Mouse (Mus musculus) embryonic facial prominence, embryonic 14.5 days (tissue): ENCODE results near the gene Mfsd10. TPM values are rescaled to one million over a fixed set of nuclear protein-coding genes. Genes with fewer than 3 reads are reported as not detected.
A peak's percentile ranks its signal among the peaks of the same experiment; 100 is the strongest.

Source experiments
- ATAC-seq: fragments of 200-750 bp; cut with Nextera tagmentation; 2 replicates; pipeline ENCODE4 v1.8.0; 2017; ENCODE audit warnings: low read depth, moderate number of reproducible peaks, moderate TSS enrichment
- DNase-seq: peaks from one replicate; pipeline ENCODE4 v3.0.0-alpha.2; 2015; ENCODE audit warnings: low spot score
- H3K27ac ChIP-seq: fragments of 300-500 bp; sonication (generic); replicated peaks from 2 replicates; pipeline ENCODE4 v1.5.1; 2014; ENCODE audit warnings: low read depth, mild to moderate bottlenecking, low read length, moderate library complexity
- H3K27me3 ChIP-seq: fragments of 300-500 bp; sonication (generic); replicated peaks from 2 replicates; pipeline ENCODE4 v1.6.1; 2014; ENCODE audit warnings: low read length; ENCODE audit not compliant: control insufficient read depth, insufficient read depth
- H3K36me3 ChIP-seq: fragments of 300-500 bp; sonication (generic); 2 replicates; pipeline ENCODE4 v1.6.1; 2014; ENCODE audit warnings: low read length, mixed read lengths; ENCODE audit not compliant: control insufficient read depth, insufficient read depth
- H3K4me1 ChIP-seq: fragments of 300-500 bp; sonication (generic); 2 replicates; pipeline ENCODE4 v1.6.1; 2014; ENCODE audit warnings: antibody characterized with exemption, low read length; ENCODE audit not compliant: control insufficient read depth, insufficient read depth
- H3K4me2 ChIP-seq: fragments of 300-500 bp; sonication (generic); 2 replicates; pipeline ENCODE4 v1.6.1; 2014; ENCODE audit warnings: low read depth, mild to moderate bottlenecking, low read length, moderate library complexity, mixed read lengths
- H3K4me3 ChIP-seq: fragments of 300-500 bp; sonication (generic); 2 replicates; pipeline ENCODE4 v1.5.1; 2014; ENCODE audit warnings: low read depth, mild to moderate bottlenecking, low read length
- H3K9ac ChIP-seq: fragments of 300-500 bp; sonication (generic); 2 replicates; pipeline ENCODE4 v1.6.1; 2014; ENCODE audit warnings: low read depth, mild to moderate bottlenecking, low read length, moderate library complexity, mixed read lengths
- H3K9me3 ChIP-seq: fragments of 300-500 bp; sonication (generic); 2 replicates; pipeline ENCODE4 v1.6.1; 2016; ENCODE audit warnings: low read length; ENCODE audit not compliant: control insufficient read depth
- WGBS: fragments of 180-500 bp; shearing (Covaris S2); extraction: QIAGEN DNeasy Blood & Tissue Kit; methylation state at CpG from one replicate; pipeline ENCODE4 v1.1.7; 2014; 5-methylcytosine and 5-hydroxymethylcytosine counted together
- polyA plus RNA-seq: library from polyadenylated mRNA; unstranded; fragments of >200 nt; fragmentation: Nextera tagmentation; extraction: Ambion mirVana; gene quantifications from 2 replicates; pipeline ENCODE4 v1.2.1, GENCODE M21; 2014

Mfsd10 gene
- polyA plus RNA-seq, 1 experiment from 2014 or later, result 117 TPM

DNA sequence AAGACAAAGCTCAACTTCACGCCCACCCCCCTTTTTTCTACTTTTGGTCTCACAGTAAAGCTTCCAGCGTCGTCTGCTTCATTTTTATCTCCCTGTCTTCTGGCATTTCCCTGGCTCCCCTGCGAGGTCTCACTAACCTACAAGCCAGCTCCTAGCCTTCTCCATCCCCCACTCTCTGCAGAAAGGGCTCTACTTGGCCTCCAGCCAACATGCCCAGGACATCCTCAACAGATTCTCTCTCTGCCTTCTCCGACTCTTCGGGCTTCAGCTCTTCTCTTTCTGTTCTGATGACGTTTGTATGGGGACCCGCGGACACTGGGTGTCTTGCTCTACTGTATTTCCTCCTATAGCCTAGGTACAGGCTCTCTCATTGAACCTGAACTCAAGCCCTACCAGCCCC, 17.9 kb upstream of the Mfsd10 start:
- H3K4me1 ChIP-seq, result peaks cover 5% of the 10 kb centered on the region; the same call in 1 of the 2 replicates
- no peak for DNase-seq
- ATAC-seq, result no peak
- 90% methylated on average over 9 of the region's 9 CpGs for WGBS
- peaks cover 74% of the 10 kb centered on the region for H3K36me3 ChIP-seq
- H3K27me3 ChIP-seq, result no peaks in the 10 kb centered on the region
- H3K4me2 ChIP-seq, result no peak overlapping the region
- no peaks in the 10 kb centered on the region for H3K9me3 ChIP-seq
- H3K9ac ChIP-seq, result no peak overlapping the region
- no peak overlapping the region for H3K27ac ChIP-seq
- H3K4me3 ChIP-seq, result no peak overlapping the region

DNA sequence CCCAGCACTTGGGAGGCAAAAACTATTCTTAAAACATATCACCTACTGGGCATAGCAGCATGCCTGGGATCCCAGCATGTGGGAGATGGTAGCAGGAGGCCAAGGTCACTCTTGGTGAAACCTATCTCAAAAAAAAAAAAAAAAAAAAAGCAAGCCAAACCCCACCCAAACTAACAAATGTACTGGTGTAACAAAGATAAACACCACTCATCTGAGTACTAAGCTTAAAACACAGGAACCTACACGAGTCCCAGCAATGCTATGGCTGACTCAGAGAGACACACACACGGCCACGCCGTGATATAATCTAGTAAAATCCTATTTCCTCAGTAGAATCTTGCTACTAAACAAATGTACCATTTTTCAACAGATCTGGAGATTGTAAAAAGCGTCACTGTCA, 15.9 kb upstream of the Mfsd10 start:
- Histone ChIP-seq H3K36me3 (peaks cover 93% of the 10 kb centered on the region), H3K27ac (no peak overlapping the region), H3K4me1 (no peaks in the 10 kb centered on the region), H3K4me3 (no peak overlapping the region), H3K9ac (no peak overlapping the region), H3K27me3 (no peaks in the 10 kb centered on the region), H3K9me3 (no peaks in the 10 kb centered on the region), H3K4me2 (no peak overlapping the region)
- ATAC-seq (no peak), DNase-seq (no peak)
- 93% methylated on average over 5 of the region's 5 CpGs for WGBS

DNA sequence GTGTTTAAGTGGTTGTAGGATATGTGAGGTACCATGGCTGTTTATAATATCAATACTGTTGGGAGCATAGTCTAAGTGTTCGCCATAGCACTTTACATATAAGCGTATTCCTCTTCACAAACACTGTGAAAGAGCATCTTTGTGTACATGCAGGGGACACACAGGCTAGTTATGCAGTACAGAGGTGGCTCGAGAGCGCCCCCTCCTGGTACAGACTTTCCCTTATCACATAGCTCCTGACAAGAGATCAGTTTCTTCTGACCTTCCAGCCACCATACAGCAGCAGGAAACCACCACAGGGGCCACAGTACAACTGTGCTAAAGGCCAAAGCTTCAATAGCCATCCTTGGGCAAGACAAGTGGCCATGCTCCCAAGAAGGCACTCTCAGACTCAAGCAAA, 10.6 kb upstream of the Mfsd10 start:
- peaks cover 98% of the 10 kb centered on the region for H3K36me3 ChIP-seq
- 48% methylated on average over 4 of the region's 4 CpGs for WGBS

DNA sequence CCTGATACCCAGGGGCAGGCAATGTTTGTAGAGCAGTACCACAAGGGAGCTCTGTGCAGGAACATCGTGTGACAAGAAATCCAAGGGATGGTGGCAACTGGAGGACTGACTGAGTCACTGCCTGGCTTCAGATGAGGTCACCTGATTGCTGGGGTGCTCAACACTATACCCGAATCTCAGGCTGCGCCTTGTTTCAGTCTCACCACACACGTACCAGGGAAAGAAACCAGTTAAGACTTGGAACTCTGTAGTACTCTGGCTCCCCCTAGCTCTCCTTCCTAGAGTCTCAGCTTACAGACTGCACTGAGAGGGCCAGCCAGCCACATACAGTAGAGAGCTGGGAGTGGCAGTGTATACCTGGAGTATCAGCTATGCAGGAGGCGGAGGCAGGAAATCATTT, 5.9 kb upstream of the Mfsd10 start:
- peak; percentile 73 for DNase-seq
- Histone ChIP-seq H3K9me3 (no peaks in the 10 kb centered on the region), H3K4me3 (no peak overlapping the region), H3K4me1 (no peaks in the 10 kb centered on the region), H3K36me3 (peaks cover 93% of the 10 kb centered on the region), H3K9ac (no peak overlapping the region), H3K27me3 (no peaks in the 10 kb centered on the region), H3K4me2 (no peak overlapping the region), H3K27ac (no peak overlapping the region)
- WGBS, result 81% methylated on average over 5 of the region's 5 CpGs
- peak; percentile 87 for ATAC-seq

More for the DNA sequence above, 10.6 kb upstream of the Mfsd10 start:
- no peaks in the 10 kb centered on the region for H3K9me3 ChIP-seq
- H3K9ac ChIP-seq, result no peak overlapping the region
- H3K4me2 ChIP-seq, result no peak overlapping the region
- no peaks in the 10 kb centered on the region for H3K27me3 ChIP-seq
- ATAC-seq (no peak), DNase-seq (peak; percentile 39)
- H3K27ac ChIP-seq, result no peak overlapping the region
- H3K4me3 ChIP-seq, result no peak overlapping the region
- no peaks in the 10 kb centered on the region for H3K4me1 ChIP-seq

DNA sequence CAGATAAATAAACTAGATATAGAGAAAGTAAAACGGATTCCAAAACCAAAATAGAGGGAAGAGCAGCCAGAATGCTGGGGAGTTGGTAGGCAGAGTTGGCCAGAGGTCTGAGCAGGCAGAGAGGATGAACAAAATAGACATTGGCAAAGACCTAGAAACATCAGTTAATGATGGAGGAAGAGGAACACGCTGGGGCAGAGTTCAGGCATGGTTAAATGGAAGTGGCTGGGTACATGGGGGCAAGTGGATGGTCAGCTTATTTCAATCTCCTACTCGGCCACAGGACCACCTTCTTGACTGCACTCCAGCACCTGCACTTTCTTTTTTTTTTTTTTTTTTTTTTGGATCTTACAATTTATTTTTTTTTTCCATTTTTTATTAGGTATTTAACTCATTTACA, 5.0 kb upstream of the Mfsd10 start:
- DNase-seq (no peak), ATAC-seq (no peak)
- H3K4me1 ChIP-seq, result no peaks in the 10 kb centered on the region
- H3K27ac ChIP-seq, result no peak overlapping the region
- H3K36me3 ChIP-seq, result peaks cover 88% of the 10 kb centered on the region
- no peak overlapping the region for H3K4me2 ChIP-seq
- H3K9me3 ChIP-seq, result no peaks in the 10 kb centered on the region
- 77% methylated on average over 3 of the region's 3 CpGs for WGBS
- H3K27me3 ChIP-seq, result no peaks in the 10 kb centered on the region
- no peak overlapping the region for H3K9ac ChIP-seq
- no peak overlapping the region for H3K4me3 ChIP-seq

DNA sequence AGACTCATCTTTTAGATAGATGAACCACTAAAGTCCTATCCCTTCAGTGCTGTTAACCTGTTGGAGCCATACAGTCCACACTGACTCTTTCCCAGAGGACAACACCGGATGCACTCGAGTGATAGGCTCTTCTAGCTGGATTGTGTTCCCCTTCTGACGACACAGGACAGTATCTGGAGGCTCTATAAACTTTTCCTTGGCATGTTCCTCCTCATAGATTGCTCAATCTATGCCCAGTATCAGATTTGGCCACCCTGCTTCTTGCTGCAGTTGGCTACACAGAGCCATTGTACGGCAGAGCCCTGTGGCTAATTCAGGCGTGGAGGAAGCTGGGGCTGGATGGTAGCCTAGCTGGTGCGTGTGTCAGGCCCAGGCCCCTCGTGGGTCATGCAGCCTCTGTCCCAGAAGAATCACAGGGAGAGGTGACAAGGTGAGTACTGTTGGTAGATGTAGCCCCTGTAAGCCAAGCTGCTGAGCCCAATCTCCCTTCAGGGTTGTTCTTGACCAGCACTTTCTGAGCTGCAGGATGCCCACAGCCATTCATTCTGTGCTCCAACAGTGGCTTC, 662 bp upstream of the Mfsd10 start:
- H3K4me3 ChIP-seq, result no peak overlapping the region

DNA sequence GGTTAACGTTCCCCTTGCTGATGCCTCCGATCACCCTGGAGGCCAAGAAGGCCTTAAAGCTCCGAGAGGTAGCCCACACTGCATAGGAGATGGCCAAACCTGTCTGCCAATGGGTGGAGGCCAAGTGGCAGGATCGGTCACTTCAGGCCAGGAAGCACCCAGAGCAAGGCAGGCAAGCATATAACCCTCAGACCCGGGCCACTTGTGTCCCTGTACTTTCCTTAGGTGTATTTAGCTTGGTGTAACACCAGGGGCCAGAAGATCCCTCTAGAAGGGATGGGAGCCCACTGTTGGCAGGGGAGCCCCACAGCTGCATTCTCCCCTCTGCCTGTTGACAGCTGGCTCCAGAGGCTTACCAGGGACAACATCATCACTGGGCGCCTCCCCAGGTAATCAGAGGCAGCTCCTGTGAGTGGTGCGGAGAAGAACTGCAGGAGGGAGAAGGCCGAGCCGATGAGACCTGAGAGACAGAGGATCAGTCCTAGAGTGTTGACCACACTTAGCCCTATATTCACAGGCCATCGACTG, 1.3 kb downstream of the Mfsd10 start:
- H3K27ac ChIP-seq, result no peak overlapping the region

More for the DNA sequence above, 662 bp upstream of the Mfsd10 start:
- no peaks in the 10 kb centered on the region for H3K27me3 ChIP-seq
- H3K36me3 ChIP-seq, result peaks cover 67% of the 10 kb centered on the region
- 78% methylated on average over 7 of the region's 7 CpGs for WGBS
- ATAC-seq (no peak), DNase-seq (no peak)
- peaks cover 6% of the 10 kb centered on the region for H3K4me1 ChIP-seq
- no peaks in the 10 kb centered on the region for H3K9me3 ChIP-seq
- peak overlapping the region; percentile 70 for H3K4me2 ChIP-seq
- peak overlapping the region; percentile 86; the same call in 1 of the 2 replicates for H3K27ac ChIP-seq
- no peak overlapping the region; the same call in 1 of the 2 replicates for H3K9ac ChIP-seq

DNA sequence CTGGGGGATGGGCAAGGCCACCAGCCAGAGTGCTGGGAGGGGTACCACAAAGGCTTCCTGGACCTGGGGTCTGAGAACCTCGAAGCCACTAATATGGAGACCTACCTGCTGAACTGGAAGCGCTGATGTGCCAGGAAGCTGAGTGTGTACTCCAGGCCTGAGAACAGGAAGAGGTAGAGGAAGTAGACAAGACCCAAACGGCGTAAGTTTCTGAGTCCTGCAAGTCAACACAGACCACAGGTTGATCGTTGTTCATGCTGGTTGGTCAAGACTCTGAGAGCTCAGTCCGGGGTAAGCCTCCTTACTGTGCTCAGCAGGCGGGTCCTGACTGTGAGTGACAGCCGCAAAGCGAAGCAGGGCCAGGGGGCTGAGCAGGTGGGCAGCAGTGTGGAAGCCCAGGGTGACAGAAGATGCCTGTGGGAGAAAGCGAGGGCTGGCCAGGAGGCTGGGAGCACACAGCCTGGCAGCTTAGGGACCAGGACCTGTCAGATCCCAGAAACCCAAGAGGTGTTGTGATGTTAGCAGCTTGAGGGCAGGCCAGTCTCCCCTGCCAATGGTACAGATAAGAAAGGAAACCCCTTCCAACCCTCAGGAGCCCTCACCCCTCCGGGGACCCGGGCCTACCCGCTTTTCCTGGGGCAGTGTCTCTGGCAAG, 2.1 kb downstream of the Mfsd10 start:
- H3K4me3 ChIP-seq, result no peak overlapping the region
- no peak overlapping the region for H3K4me2 ChIP-seq
- H3K9me3 ChIP-seq, result no peaks in the 10 kb centered on the region
- WGBS, result 86% methylated on average over 13 of the region's 13 CpGs
- H3K36me3 ChIP-seq, result peaks cover 71% of the 10 kb centered on the region
- H3K27me3 ChIP-seq, result no peaks in the 10 kb centered on the region
- no peak overlapping the region for H3K27ac ChIP-seq
- DNase-seq, result no peak
- H3K4me1 ChIP-seq, result peaks cover 6% of the 10 kb centered on the region
- no peak for ATAC-seq
- no peak overlapping the region for H3K9ac ChIP-seq

More for the DNA sequence above, 1.3 kb downstream of the Mfsd10 start:
- 52% methylated on average over 10 of the region's 10 CpGs for WGBS
- no peaks in the 10 kb centered on the region for H3K27me3 ChIP-seq
- ATAC-seq (no peak), DNase-seq (no peak)
- peak overlapping the region; percentile 70 for H3K4me2 ChIP-seq
- peak overlapping the region; percentile 72 for H3K9ac ChIP-seq
- peak overlapping the region; percentile 54 for H3K4me3 ChIP-seq
- peaks cover 72% of the 10 kb centered on the region for H3K36me3 ChIP-seq
- H3K4me1 ChIP-seq, result peaks cover 6% of the 10 kb centered on the region
- no peaks in the 10 kb centered on the region for H3K9me3 ChIP-seq

DNA sequence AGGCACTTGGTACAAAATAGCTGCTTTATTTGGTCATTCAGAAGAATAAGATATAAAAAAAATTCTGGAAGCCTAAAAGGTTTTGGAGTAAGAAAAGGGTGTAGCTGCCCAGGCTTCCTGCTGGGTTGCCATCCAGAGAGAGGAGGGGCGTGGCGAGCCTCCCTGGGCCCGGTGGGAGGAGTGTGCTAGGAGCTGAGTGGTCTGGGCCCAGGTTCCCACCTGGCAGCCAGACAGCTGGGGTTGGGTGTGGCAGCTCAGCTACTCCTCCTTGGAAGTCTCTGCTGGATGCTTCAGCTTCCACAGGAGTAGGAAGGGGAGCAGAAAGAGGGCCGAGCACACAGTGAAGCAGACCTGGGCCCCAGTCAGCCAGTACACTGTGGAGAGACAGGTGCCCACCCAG, 3.4 kb downstream of the Mfsd10 start:
- ATAC-seq (no peak), DNase-seq (peak; percentile 38)
- Histone ChIP-seq H3K9me3 (no peaks in the 10 kb centered on the region), H3K36me3 (peaks cover 71% of the 10 kb centered on the region), H3K4me3 (no peak overlapping the region), H3K27ac (no peak overlapping the region), H3K4me2 (no peak overlapping the region), H3K27me3 (no peaks in the 10 kb centered on the region), H3K9ac (no peak overlapping the region), H3K4me1 (peaks cover 6% of the 10 kb centered on the region)
- WGBS, result 57% methylated on average over 3 of the region's 4 CpGs
